Mouse (Mus musculus) heart, embryonic 15.5 days (tissue): ENCODE measurements around the gene Tmem56. TPM values are rescaled to one million over a fixed set of nuclear protein-coding genes. Genes with fewer than 3 reads are reported as not detected.

Experiments
- ATAC-seq: fragments of 200-750 bp; cut with Nextera tagmentation; replicated peaks from 2 replicates; pipeline ENCODE4 v1.8.0; 2017; ENCODE audit warnings: low read depth, moderate TSS enrichment; ENCODE audit not compliant: insufficient number of reproducible peaks, insufficient read depth, low FRiP score
- H3K27ac ChIP-seq: fragments of 300-500 bp; sonication (generic); 2 replicates; pipeline ENCODE4 v1.5.1; 2015; ENCODE audit warnings: mild to moderate bottlenecking, inconsistent platforms
- H3K27me3 ChIP-seq: fragments of 300-500 bp; sonication (generic); 2 replicates; pipeline ENCODE4 v1.6.1; 2015; ENCODE audit warnings: inconsistent platforms
- H3K36me3 ChIP-seq: fragments of 300-500 bp; sonication (generic); 2 replicates; pipeline ENCODE4 v1.6.1; 2015; ENCODE audit warnings: mild to moderate bottlenecking, inconsistent platforms
- H3K4me1 ChIP-seq: fragments of 300-500 bp; sonication (generic); replicated peaks from 2 replicates; pipeline ENCODE4 v1.6.1; 2015; ENCODE audit warnings: inconsistent platforms
- H3K4me2 ChIP-seq: fragments of 300-500 bp; sonication (generic); 2 replicates; pipeline ENCODE4 v1.6.1; 2015; ENCODE audit warnings: inconsistent platforms, mild to moderate bottlenecking, moderate library complexity
- H3K4me3 ChIP-seq: fragments of 300-500 bp; sonication (generic); 2 replicates; pipeline ENCODE4 v1.5.1; 2015; ENCODE audit warnings: mild to moderate bottlenecking, inconsistent platforms
- H3K9ac ChIP-seq: fragments of 300-500 bp; sonication (generic); 2 replicates; pipeline ENCODE4 v1.6.1; 2015; ENCODE audit warnings: mild to moderate bottlenecking, inconsistent platforms
- H3K9me3 ChIP-seq: fragments of 300-500 bp; sonication (generic); replicated peaks from 2 replicates; pipeline ENCODE4 v1.6.1; 2016; ENCODE audit warnings: inconsistent platforms
- WGBS: fragments of 180-500 bp; shearing (Covaris S2); methylation state at CpG from one replicate; pipeline ENCODE4 v1.1.7; 2015; ENCODE audit warnings: mixed read lengths; 5-methylcytosine and 5-hydroxymethylcytosine counted together
- polyA plus RNA-seq: library from polyadenylated mRNA; unstranded; fragments of >200 nt; fragmentation: Nextera tagmentation; extraction: Ambion mirVana; gene quantifications from 2 replicates; pipeline ENCODE4 v1.2.1, GENCODE M21; 2015

Tmem56 gene
- polyA plus RNA-seq, 1 experiment from 2014 or later, result 0.49 TPM

- Histone ChIP-seq H3K4me2 (no peak overlapping the region), H3K4me3 (no peak overlapping the region), H3K27ac (no peak overlapping the region), H3K36me3 (no peaks in the 10 kb centered on the region), H3K9ac (no peak overlapping the region), H3K27me3 (no peaks in the 10 kb centered on the region), H3K9me3 (no peaks in the 10 kb centered on the region), H3K4me1 (peaks cover 4% of the 10 kb centered on the region)
- 72% methylated on average over 3 of the region's 3 CpGs for WGBS
- no peak for ATAC-seq
Observed at GRCm38 (mm10) chr3:121186925-121187324, 96.0 kb downstream of the Tmem56 start.

GRCm38 (mm10) chr3:121185197-121185596 is 97.7 kb downstream of the Tmem56 start:
- Histone ChIP-seq H3K4me3 (no peak overlapping the region), H3K9me3 (no peaks in the 10 kb centered on the region), H3K9ac (no peak overlapping the region), H3K4me2 (no peak overlapping the region), H3K4me1 (peaks cover 4% of the 10 kb centered on the region), H3K36me3 (no peaks in the 10 kb centered on the region), H3K27me3 (no peaks in the 10 kb centered on the region), H3K27ac (no peak overlapping the region)
- 80% methylated on average over 3 of the region's 3 CpGs for WGBS
- ATAC-seq, result no peak

- H3K27me3 ChIP-seq, result no peaks in the 10 kb centered on the region
- H3K4me3 ChIP-seq, result no peak overlapping the region
- H3K36me3 ChIP-seq, result no peaks in the 10 kb centered on the region
- no peak overlapping the region for H3K9ac ChIP-seq
- H3K4me1 ChIP-seq, result peaks cover 5% of the 10 kb centered on the region; the same call in 1 of the 2 replicates
- no peak overlapping the region for H3K4me2 ChIP-seq
- no peak overlapping the region for H3K27ac ChIP-seq
- 81% methylated on average over 1 of the region's 1 CpGs for WGBS
- no peak for ATAC-seq
- no peaks in the 10 kb centered on the region for H3K9me3 ChIP-seq
Observed at GRCm38 (mm10) chr3:121176011-121176410, 106.9 kb downstream of the Tmem56 start.

GRCm38 (mm10) chr3:121174248-121174945 is 108.5 kb downstream of the Tmem56 start:
- peaks cover 10% of the 10 kb centered on the region for H3K4me1 ChIP-seq
- 46% methylated on average over 9 of the region's 9 CpGs for WGBS
- H3K4me2 ChIP-seq, result no peak overlapping the region
- no peak overlapping the region for H3K9ac ChIP-seq
- no peaks in the 10 kb centered on the region for H3K9me3 ChIP-seq
- H3K4me3 ChIP-seq, result no peak overlapping the region
- H3K36me3 ChIP-seq, result no peaks in the 10 kb centered on the region
- ATAC-seq, result no peak
- no peaks in the 10 kb centered on the region for H3K27me3 ChIP-seq
- H3K27ac ChIP-seq, result no peak overlapping the region

- Histone ChIP-seq H3K27ac (no peak overlapping the region), H3K27me3 (no peaks in the 10 kb centered on the region), H3K4me3 (no peak overlapping the region), H3K9ac (no peak overlapping the region), H3K9me3 (no peaks in the 10 kb centered on the region), H3K36me3 (no peaks in the 10 kb centered on the region), H3K4me1 (peaks cover 10% of the 10 kb centered on the region), H3K4me2 (no peak overlapping the region)
- 78% methylated on average over 2 of the region's 2 CpGs for WGBS
- no peak for ATAC-seq
Observed at GRCm38 (mm10) chr3:121172718-121173117, 110.2 kb downstream of the Tmem56 start.

- H3K9ac ChIP-seq, result peak overlapping the region; percentile 75; the same call in 1 of the 2 replicates
- no peaks in the 10 kb centered on the region for H3K36me3 ChIP-seq
- H3K4me3 ChIP-seq, result peak overlapping the region; percentile 86
- H3K27ac ChIP-seq, result no peak overlapping the region
- WGBS, result 49% methylated on average over 6 of the region's 6 CpGs
- no peak for ATAC-seq
- H3K4me2 ChIP-seq, result peak overlapping the region; percentile 96
- peaks cover 10% of the 10 kb centered on the region for H3K4me1 ChIP-seq
- no peaks in the 10 kb centered on the region for H3K9me3 ChIP-seq
- no peaks in the 10 kb centered on the region for H3K27me3 ChIP-seq
Observed at GRCm38 (mm10) chr3:121171872-121172265, 111.0 kb downstream of the Tmem56 start.

GRCm38 (mm10) chr3:121171243-121171871 is 111.5 kb downstream of the Tmem56 start, which contains the start of gene Rwdd3:
Gene Rwdd3, minus strand, starts transcription at chr3:121171695.
- Histone ChIP-seq H3K9me3 (no peaks in the 10 kb centered on the region), H3K27ac (peak within 1 kb of the TSS; percentile 77), H3K4me3 (peak within 1 kb of the TSS; percentile 86), H3K27me3 (no peaks in the 10 kb centered on the region), H3K4me2 (peak within 1 kb of the TSS; percentile 96), H3K9ac (peak within 1 kb of the TSS; percentile 75), H3K36me3 (no peaks in the 10 kb centered on the region), H3K4me1 (peaks cover 10% of the 10 kb centered on the region)
- peak; percentile 92 for ATAC-seq
- WGBS, result under 1% methylated on average over 40 of the region's 40 CpGs

- Histone ChIP-seq H3K27ac (no peak overlapping the region), H3K36me3 (no peaks in the 10 kb centered on the region), H3K9ac (no peak overlapping the region; the same call in 1 of the 2 replicates), H3K4me2 (peak overlapping the region; percentile 96), H3K4me3 (peak overlapping the region; percentile 86), H3K9me3 (no peaks in the 10 kb centered on the region), H3K27me3 (no peaks in the 10 kb centered on the region), H3K4me1 (peaks cover 10% of the 10 kb centered on the region)
- 51% methylated on average over 7 of the region's 7 CpGs for WGBS
- ATAC-seq, result no peak
Observed at GRCm38 (mm10) chr3:121170631-121171030, 112.3 kb downstream of the Tmem56 start.

- 71% methylated on average over 15 of the region's 15 CpGs for WGBS
- Histone ChIP-seq H3K9ac (no peak overlapping the region), H3K27me3 (no peaks in the 10 kb centered on the region), H3K4me2 (no peak overlapping the region), H3K9me3 (no peaks in the 10 kb centered on the region), H3K36me3 (no peaks in the 10 kb centered on the region), H3K4me1 (peaks cover 10% of the 10 kb centered on the region), H3K27ac (no peak overlapping the region), H3K4me3 (no peak overlapping the region)
- ATAC-seq, result no peak
Observed at GRCm38 (mm10) chr3:121169092-121169942, 113.6 kb downstream of the Tmem56 start.

- no peak overlapping the region for H3K4me3 ChIP-seq
- H3K27me3 ChIP-seq, result no peaks in the 10 kb centered on the region
- no peak overlapping the region for H3K9ac ChIP-seq
- H3K4me1 ChIP-seq, result peaks cover 10% of the 10 kb centered on the region
- 83% methylated on average over 8 of the region's 8 CpGs for WGBS
- no peaks in the 10 kb centered on the region for H3K36me3 ChIP-seq
- no peak overlapping the region for H3K4me2 ChIP-seq
- ATAC-seq, result no peak
- H3K27ac ChIP-seq, result no peak overlapping the region
- no peaks in the 10 kb centered on the region for H3K9me3 ChIP-seq
Observed at GRCm38 (mm10) chr3:121168581-121168980, 114.3 kb downstream of the Tmem56 start.

- WGBS, result 41% methylated on average over 7 of the region's 7 CpGs
- no peak overlapping the region for H3K9ac ChIP-seq
- no peak overlapping the region for H3K4me2 ChIP-seq
- H3K27me3 ChIP-seq, result no peaks in the 10 kb centered on the region
- no peaks in the 10 kb centered on the region; the same call in 1 of the 2 replicates for H3K4me1 ChIP-seq
- no peaks in the 10 kb centered on the region for H3K9me3 ChIP-seq
- ATAC-seq, result no peak
- H3K4me3 ChIP-seq, result no peak overlapping the region
- H3K27ac ChIP-seq, result no peak overlapping the region
- no peaks in the 10 kb centered on the region for H3K36me3 ChIP-seq
Observed at GRCm38 (mm10) chr3:121163271-121163819, 119.6 kb downstream of the Tmem56 start.
